Mouse (Mus musculus) G1E (cell line): ENCODE measurements around the gene Nell2.

ENCODE experiments used
- CTCF ChIP-seq: IDR thresholded peaks from 2 replicates; pipeline ENCODE4 v1.5.1; 2012; ENCODE audit warnings: low read depth, low read length, inconsistent platforms, mixed read lengths
- GATA1 ChIP-seq: IDR thresholded peaks from 2 replicates; pipeline ENCODE4 v1.6.1; 2012; ENCODE audit warnings: borderline replicate concordance, low read length, inconsistent platforms, mixed read lengths

- TF ChIP-seq CTCF (no peak), GATA1 (no peak)
Observed at GRCm38 (mm10) chr15:95366506-95366905, 161.9 kb downstream of the Nell2 start.
